Mouse (Mus musculus): ENCODE measurements around the gene Fam124b. TPM values are rescaled to one million over a fixed set of nuclear protein-coding genes. Genes with fewer than 3 reads are reported as not detected.

The Fam124b gene
- 0.59 TPM for total RNA-seq (2023)

DNA sequence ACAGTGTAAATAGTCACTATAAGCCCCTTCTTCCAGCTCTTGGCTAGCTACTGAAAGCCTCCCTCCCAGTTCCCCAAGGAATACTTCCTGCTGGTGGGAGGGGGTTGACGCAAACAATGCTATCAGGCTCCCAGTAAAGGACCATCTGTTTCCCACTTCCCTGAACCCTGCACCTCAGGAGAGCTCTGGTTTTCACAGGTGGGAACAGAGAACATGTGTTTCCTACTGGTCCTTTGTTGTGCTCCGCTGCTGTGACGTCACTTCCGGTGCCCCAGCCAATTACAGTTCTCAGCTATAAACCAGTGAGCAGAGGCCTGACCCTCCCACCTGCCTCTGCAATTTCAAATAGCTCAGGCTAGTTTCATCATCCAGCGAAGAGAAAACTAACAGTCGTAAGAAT, at the start of gene Fam124b:
Fam124b (minus strand) TSS at position 206 of the 400 bp plus-strand sequence.

Other genes starting within 250 kb of the Fam124b start
- 165 TPM for gene Cul3, start 122.0 kb upstream of the Fam124b start, total RNA-seq (2023)
- gene Gm45261, start 243.0 kb upstream of the Fam124b start, total RNA-seq (2023) = not detected

Measured in CD4-positive naive resting alpha-beta T cell, adult 76 days (primary cell).